Mouse (Mus musculus) hindbrain, embryonic 14.5 days (tissue): Measurements from ENCODE around the gene Klf2. TPM values are rescaled to one million over a fixed set of nuclear protein-coding genes. Genes with fewer than 3 reads are reported as not detected.

Experiments used
- ATAC-seq: fragments of 200-750 bp; cut with Nextera tagmentation; 2 replicates; pipeline ENCODE4 v1.8.0; 2017; ENCODE audit warnings: moderate number of reproducible peaks, mild to moderate bottlenecking, moderate TSS enrichment, moderate library complexity; ENCODE audit not compliant: low FRiP score
- DNase-seq: peaks from one replicate; pipeline ENCODE4 v3.0.0-alpha.2; 2015; ENCODE audit warnings: low spot score
- H3K27ac ChIP-seq: fragments of 300-500 bp; sonication (generic); 2 replicates; pipeline ENCODE4 v1.5.1; 2014; ENCODE audit warnings: mild to moderate bottlenecking, moderate library complexity
- H3K27me3 ChIP-seq: fragments of 300-500 bp; sonication (generic); 2 replicates; pipeline ENCODE4 v1.6.1; 2014; ENCODE audit warnings: mild to moderate bottlenecking, low read length, mixed read lengths; ENCODE audit not compliant: control insufficient read depth, insufficient read depth
- H3K36me3 ChIP-seq: fragments of 300-500 bp; sonication (generic); replicated peaks from 2 replicates; pipeline ENCODE4 v1.6.1; 2014; ENCODE audit not compliant: control insufficient read depth, insufficient read depth
- H3K4me1 ChIP-seq: fragments of 300-500 bp; sonication (generic); replicated peaks from 2 replicates; pipeline ENCODE4 v1.6.1; 2014; ENCODE audit warnings: antibody characterized with exemption, low read length, mixed read lengths; ENCODE audit not compliant: control insufficient read depth, insufficient read depth
- H3K4me2 ChIP-seq: fragments of 300-500 bp; sonication (generic); replicated peaks from 2 replicates; pipeline ENCODE4 v1.6.1; 2014; ENCODE audit warnings: mild to moderate bottlenecking, moderate library complexity
- H3K4me3 ChIP-seq: fragments of 300-500 bp; sonication (generic); replicated peaks from 2 replicates; pipeline ENCODE4 v1.5.1; 2014; ENCODE audit warnings: mild to moderate bottlenecking, low read length
- H3K9ac ChIP-seq: fragments of 300-500 bp; sonication (generic); 2 replicates; pipeline ENCODE4 v1.6.1; 2014
- H3K9me3 ChIP-seq: fragments of 300-500 bp; sonication (generic); 2 replicates; pipeline ENCODE4 v1.6.1; 2016; ENCODE audit warnings: low read length; ENCODE audit not compliant: control insufficient read depth
- WGBS: fragments of 180-500 bp; shearing (Covaris S2); extraction: QIAGEN DNeasy Blood & Tissue Kit; methylation state at CpG from one replicate; pipeline ENCODE4 v1.1.7; 2014; 5-methylcytosine and 5-hydroxymethylcytosine counted together
- polyA plus RNA-seq: library from polyadenylated mRNA; unstranded; fragments of >200 nt; fragmentation: Nextera tagmentation; extraction: Ambion mirVana; gene quantifications from 2 replicates; pipeline ENCODE4 v1.2.1, GENCODE M21; 2014

Gene Klf2
- 6.8 and 9.5 TPM in 2 replicates for polyA plus RNA-seq

DNA sequence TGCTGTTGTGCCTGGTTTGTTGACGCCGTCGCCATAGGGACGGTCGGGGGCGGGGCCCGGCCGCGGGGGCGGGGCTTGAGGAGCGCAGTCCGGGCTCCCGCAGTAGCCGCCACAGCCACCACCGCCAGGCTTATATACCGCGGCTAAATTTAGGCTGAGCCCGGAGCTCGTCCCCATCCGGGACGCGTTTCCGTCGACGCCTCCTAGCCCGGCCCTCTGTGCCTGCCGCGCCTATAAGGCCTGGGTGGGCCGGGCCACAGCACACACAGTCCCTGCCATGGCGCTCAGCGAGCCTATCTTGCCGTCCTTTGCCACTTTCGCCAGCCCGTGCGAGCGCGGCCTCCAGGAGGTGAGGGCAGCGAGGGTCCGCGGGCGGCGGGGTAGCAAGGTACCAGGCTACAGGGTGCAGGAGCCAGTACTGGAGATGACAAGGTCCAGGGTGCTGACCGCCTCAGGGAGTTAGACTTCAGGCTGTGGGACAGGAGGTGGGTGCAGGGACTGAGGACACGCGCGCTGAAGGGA lies at the start of gene Klf2:
TSS of gene Klf2 (plus strand) at position 233 of the 522 bp plus-strand sequence.
- no peak within 1 kb of the TSS for H3K27ac ChIP-seq

DNA sequence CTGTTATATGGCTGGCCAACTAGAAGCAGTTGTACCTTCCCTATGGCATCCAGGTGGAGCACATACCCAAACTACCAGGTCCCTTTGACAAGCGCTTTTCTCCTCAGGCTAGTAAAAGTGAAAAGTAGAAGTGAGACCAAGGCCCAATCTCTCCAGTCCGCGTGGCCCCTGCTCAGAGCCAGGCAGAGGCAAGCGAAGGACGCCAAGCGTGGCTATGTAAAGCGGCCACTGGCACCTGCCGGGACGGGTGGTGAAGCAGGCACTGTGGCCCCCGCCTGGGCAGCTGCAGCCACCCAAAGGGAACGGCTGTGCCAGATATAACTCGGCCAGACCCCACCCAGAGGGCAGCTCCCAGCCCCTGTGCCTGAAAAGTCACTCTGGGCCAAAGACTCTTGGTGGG lies 48.2 kb upstream of the Klf2 start:
- WGBS: 85% methylated on average over 12 of the region's 12 CpGs
- H3K36me3 ChIP-seq: no peaks in the 10 kb centered on the region

More for the DNA sequence above, at the start of gene Klf2:
- peak; percentile 92 for ATAC-seq
- DNase-seq: peak; percentile 83
- Histone ChIP-seq H3K4me1 (0 out of 2 replicates have a peak, but pooled peaks cover 6% of the 10 kb centered on the region), H3K27me3 (peaks cover 40% of the 10 kb centered on the region), H3K9me3 (no peaks in the 10 kb centered on the region), H3K4me2 (peak within 1 kb of the TSS; percentile 78), H3K36me3 (no peaks in the 10 kb centered on the region), H3K9ac (peak within 1 kb of the TSS; percentile 48), H3K4me3 (peak within 1 kb of the TSS; percentile 50)
- under 1% methylated on average over 46 of the region's 46 CpGs for WGBS

DNA sequence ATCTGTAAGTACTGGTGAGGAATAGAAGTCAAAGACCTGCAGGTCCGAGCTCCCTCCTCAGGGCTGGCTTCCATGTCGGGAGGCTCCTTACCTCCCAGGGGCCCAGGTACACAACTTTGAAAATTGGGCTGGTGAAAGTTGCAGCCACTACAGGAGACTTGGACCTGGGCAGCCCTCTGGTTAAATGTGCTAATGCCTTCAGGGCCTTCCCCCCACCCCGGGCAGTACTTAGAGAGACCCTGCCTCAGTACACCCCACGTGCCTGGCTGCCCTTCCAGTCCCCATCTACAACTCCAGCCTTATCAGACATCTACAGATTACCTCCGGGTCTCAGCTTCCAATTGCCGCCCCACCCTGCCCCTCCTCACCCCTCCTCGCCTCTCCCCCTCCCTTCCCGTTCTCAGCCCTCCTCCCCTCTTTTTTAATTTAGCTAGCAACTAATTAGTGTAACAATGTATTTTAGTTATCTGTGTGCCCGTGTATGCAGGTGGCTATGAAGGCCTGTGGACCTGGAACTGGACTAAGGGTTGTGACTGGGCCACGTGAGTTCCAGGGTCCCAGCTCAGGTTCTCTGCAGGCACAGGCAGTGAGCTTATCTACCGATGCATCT lies 47.7 kb upstream of the Klf2 start:
- DNase-seq: no peak
- Histone ChIP-seq H3K9me3 (no peaks in the 10 kb centered on the region), H3K27ac (no peak overlapping the region), H3K4me3 (no peak overlapping the region), H3K27me3 (no peaks in the 10 kb centered on the region), H3K36me3 (no peaks in the 10 kb centered on the region), H3K9ac (no peak overlapping the region), H3K4me1 (no peaks in the 10 kb centered on the region), H3K4me2 (no peak overlapping the region)
- no peak for ATAC-seq
- 76% methylated on average over 11 of the region's 11 CpGs for WGBS

More for the DNA sequence above, 48.2 kb upstream of the Klf2 start:
- ATAC-seq (no peak), DNase-seq (no peak)
- Histone ChIP-seq H3K27ac (no peak overlapping the region), H3K4me2 (no peak overlapping the region), H3K27me3 (no peaks in the 10 kb centered on the region), H3K9me3 (no peaks in the 10 kb centered on the region), H3K4me3 (no peak overlapping the region), H3K4me1 (no peaks in the 10 kb centered on the region), H3K9ac (no peak overlapping the region)

DNA sequence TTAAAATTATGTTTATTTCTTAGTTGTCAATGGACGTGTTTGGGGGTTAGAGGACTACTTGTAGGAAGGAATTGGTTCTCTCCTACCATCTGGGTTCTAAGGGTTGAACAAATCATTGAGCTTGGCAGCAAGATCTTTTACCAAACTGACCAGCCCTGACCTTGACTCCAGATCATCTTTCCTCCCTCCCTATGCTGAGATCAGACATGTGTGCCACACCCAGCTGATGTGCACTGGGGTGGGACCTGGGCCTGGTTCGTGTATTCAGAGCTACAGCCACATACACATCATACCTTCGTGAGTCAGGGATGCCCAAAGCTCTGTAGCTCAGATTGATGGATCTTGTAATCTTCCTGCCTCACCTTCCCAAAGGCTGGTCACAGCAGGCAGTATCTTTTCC lies 47.1 kb upstream of the Klf2 start:
- Histone ChIP-seq H3K4me3 (no peak overlapping the region), H3K9ac (no peak overlapping the region), H3K36me3 (no peaks in the 10 kb centered on the region), H3K4me2 (no peak overlapping the region), H3K9me3 (no peaks in the 10 kb centered on the region), H3K27me3 (no peaks in the 10 kb centered on the region), H3K4me1 (no peaks in the 10 kb centered on the region), H3K27ac (no peak overlapping the region)
- no peak for DNase-seq
- ATAC-seq: no peak
- 75% methylated on average over 3 of the region's 3 CpGs for WGBS

DNA sequence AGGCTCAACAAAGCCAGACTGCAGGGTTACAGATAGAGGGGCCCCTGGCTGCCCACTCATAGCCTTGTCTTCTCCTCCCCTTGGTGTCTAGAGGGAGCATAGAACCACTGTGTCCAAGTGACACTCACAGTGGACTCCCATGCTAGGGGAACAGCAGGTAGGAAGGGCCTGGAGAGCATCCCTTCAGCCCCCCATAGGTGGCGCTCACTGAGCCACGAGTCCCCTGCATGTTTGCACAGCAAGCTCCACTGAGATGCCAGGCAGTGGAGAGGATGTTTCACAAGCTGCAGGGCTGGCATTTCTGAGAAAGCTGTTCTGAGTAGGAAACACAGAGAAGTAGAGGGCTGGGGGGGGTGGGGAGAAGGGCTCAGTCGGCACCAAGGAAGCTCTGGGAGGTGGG lies 46.5 kb upstream of the Klf2 start:
- H3K27ac ChIP-seq: no peak overlapping the region
- H3K27me3 ChIP-seq: no peaks in the 10 kb centered on the region
- ATAC-seq (peak; percentile 34; the same call in 1 of the 2 replicates), DNase-seq (peak; percentile 50)
- WGBS: 23% methylated on average over 3 of the region's 3 CpGs
- H3K4me2 ChIP-seq: no peak overlapping the region
- H3K4me1 ChIP-seq: no peaks in the 10 kb centered on the region
- no peak overlapping the region for H3K4me3 ChIP-seq
- no peaks in the 10 kb centered on the region for H3K9me3 ChIP-seq
- H3K36me3 ChIP-seq: no peaks in the 10 kb centered on the region
- no peak overlapping the region for H3K9ac ChIP-seq

DNA sequence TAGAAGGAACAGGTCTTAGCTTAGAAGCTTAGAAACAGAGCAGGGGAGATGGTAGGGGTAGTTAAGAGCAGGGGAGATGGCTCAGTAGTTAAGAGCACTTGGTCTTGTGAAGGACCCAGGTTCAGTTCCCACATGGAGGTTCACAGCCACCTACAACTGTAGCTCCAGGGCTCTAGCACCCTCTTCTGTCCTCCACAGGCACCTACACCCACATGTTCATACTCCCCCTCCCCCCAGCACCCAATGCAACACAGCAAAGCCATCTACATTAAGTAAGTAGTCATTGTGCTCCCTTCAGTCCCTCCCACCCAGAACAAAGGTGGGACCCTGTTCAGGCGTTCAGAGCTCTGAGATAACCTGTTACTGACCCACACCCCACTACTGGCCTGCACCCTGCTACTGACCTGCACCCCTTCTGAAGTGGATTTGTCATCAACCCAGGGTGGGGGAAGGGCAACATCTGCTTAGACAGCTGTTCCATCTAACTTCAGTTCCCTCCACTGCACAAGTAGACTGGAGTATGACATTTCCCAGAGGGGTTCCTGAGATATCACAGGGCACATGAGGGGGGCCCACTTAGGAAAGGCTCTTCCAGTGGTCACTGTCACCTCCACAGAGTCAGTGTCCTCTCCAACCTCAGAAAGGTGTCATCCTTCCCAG lies 45.6 kb upstream of the Klf2 start:
- WGBS: 78% methylated on average over 1 of the region's 1 CpGs

DNA sequence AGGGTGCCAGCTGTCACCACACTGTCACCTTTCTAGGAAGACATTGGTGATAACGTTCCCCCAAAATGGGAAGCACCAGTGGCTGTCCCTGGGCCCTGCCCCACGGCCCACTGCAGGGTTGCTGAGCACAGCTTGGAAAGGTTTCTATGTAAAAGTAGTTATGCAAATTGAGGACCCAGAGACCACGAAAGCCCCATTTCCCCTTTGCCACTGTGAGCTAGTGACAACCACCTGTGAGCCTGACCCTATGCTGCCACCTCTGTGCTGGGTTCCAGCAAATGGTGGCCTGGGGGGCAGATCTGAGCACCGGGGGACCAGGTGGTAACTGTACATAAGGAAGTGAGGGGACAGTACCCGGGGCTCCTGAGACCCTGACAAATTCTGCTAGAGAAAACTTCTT lies 45.0 kb upstream of the Klf2 start:
- Histone ChIP-seq H3K9me3 (no peaks in the 10 kb centered on the region), H3K36me3 (no peaks in the 10 kb centered on the region), H3K27ac (no peak overlapping the region), H3K4me3 (no peak overlapping the region), H3K27me3 (no peaks in the 10 kb centered on the region), H3K9ac (no peak overlapping the region), H3K4me1 (no peaks in the 10 kb centered on the region), H3K4me2 (no peak overlapping the region)
- 75% methylated on average over 5 of the region's 5 CpGs for WGBS
- ATAC-seq: no peak
- DNase-seq: no peak

More for the DNA sequence above, 45.6 kb upstream of the Klf2 start:
- no peak; the same call in 1 of the 2 replicates for ATAC-seq
- no peaks in the 10 kb centered on the region for H3K27me3 ChIP-seq
- no peaks in the 10 kb centered on the region for H3K9me3 ChIP-seq
- H3K4me2 ChIP-seq: no peak overlapping the region
- H3K4me3 ChIP-seq: no peak overlapping the region
- H3K4me1 ChIP-seq: no peaks in the 10 kb centered on the region
- DNase-seq: no peak
- H3K9ac ChIP-seq: no peak overlapping the region
- H3K36me3 ChIP-seq: no peaks in the 10 kb centered on the region
- H3K27ac ChIP-seq: no peak overlapping the region

DNA sequence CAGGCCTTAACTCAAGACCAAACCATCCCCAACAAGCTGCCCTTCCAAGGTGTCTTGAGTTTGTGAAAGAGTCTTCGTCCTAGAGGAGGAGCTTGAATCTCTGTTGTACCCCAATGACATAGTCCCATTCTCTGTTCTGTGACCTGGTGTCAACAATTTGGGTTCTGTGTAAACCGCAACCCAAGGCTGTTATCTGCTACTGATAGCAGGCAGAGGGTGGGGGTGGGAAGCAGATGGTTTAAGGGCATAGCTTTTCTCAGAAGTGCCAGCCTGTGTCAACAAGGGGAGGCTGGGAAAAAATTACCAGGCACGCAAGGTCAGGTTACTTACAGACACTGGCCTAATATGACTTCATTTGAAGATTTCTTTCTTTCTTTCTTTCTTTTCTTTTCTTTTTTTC lies 41.6 kb upstream of the Klf2 start:
- ATAC-seq: no peak
- no peaks in the 10 kb centered on the region for H3K27me3 ChIP-seq
- no peak overlapping the region for H3K4me2 ChIP-seq

DNA sequence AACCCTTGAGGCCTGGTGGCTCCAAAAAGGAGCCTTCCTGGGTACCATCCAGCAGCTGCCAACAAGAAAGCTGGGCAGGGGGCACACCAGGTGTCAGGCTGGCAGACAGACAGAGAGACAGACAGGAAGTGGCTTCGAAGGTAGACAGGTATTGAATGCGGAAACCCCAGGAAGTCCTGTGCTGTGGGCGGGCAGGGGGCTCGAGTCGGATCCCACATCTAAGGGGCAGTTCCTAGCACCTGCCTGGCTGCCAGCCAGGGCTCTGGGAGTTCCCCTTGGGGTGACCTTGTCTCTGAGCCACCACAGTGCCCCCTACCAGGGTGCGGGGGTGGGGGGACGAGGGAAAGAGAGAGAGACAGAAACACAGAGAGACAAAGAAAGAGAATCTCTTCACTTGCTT lies 39.7 kb upstream of the Klf2 start:
- ATAC-seq: no peak
- Histone ChIP-seq H3K36me3 (no peaks in the 10 kb centered on the region), H3K9ac (no peak overlapping the region), H3K27me3 (no peaks in the 10 kb centered on the region), H3K9me3 (no peaks in the 10 kb centered on the region), H3K27ac (no peak overlapping the region), H3K4me3 (no peak overlapping the region), H3K4me1 (no peaks in the 10 kb centered on the region), H3K4me2 (no peak overlapping the region)
- 76% methylated on average over 7 of the region's 7 CpGs for WGBS
- no peak for DNase-seq

More for the DNA sequence above, 41.6 kb upstream of the Klf2 start:
- H3K27ac ChIP-seq: no peak overlapping the region
- no peak for DNase-seq
- 90% methylated on average over 3 of the region's 3 CpGs for WGBS
- H3K4me3 ChIP-seq: no peak overlapping the region
- no peaks in the 10 kb centered on the region for H3K36me3 ChIP-seq
- no peak overlapping the region for H3K9ac ChIP-seq
- no peaks in the 10 kb centered on the region for H3K4me1 ChIP-seq
- H3K9me3 ChIP-seq: no peaks in the 10 kb centered on the region
